Mouse (Mus musculus) hindbrain, embryonic 10.5 days (tissue): ENCODE results near the gene Bysl. TPM values are rescaled to one million over a fixed set of nuclear protein-coding genes. Genes with fewer than 3 reads are reported as not detected.

ENCODE experiments used
- polyA plus RNA-seq: library from polyadenylated mRNA; unstranded; fragments of >200 nt; fragmentation: Nextera tagmentation; extraction: Ambion mirVana; gene quantifications from 2 replicates; pipeline ENCODE4 v1.2.1, GENCODE M21; 2016

The Bysl gene
- polyA plus RNA-seq, 1 experiment from 2014 or later: 39.0 TPM

Other genes with a start within 250 kb of the Bysl start
- gene Mrps10, start 242.6 kb downstream of the Bysl start, polyA plus RNA-seq: 85.2 and 86.5 TPM in 2 replicates
- gene Guca1b, start 226.1 kb downstream of the Bysl start, polyA plus RNA-seq: 0.97 and 1.0 TPM in 2 replicates
- gene Guca1a, start 210.9 kb downstream of the Bysl start, polyA plus RNA-seq: 1.8 and 2.1 TPM in 2 replicates
- 0.24 and 0.54 TPM in 2 replicates for gene AI661453, start 174.9 kb downstream of the Bysl start, polyA plus RNA-seq
- gene 1700001C19Rik, start 174.1 kb downstream of the Bysl start, polyA plus RNA-seq: 0.67 TPM in 1 of 2 replicates, not detected in the other
- gene Taf8, start 109.2 kb downstream of the Bysl start, polyA plus RNA-seq: 32.5 and 36.0 TPM in 2 replicates
- 289 and 330 TPM in 2 replicates for gene Ccnd3, start 106.4 kb downstream of the Bysl start, polyA plus RNA-seq
- 41.2 and 45.9 TPM in 2 replicates for gene Med20, start 90 bp upstream of the Bysl start, polyA plus RNA-seq
- 1.9 and 2.1 TPM in 2 replicates for gene Gm20517, start 97 bp upstream of the Bysl start, polyA plus RNA-seq
- 6.7 and 8.4 TPM in 2 replicates for gene Usp49, start 19.2 kb upstream of the Bysl start, polyA plus RNA-seq
- gene Tomm6, start 76.9 kb upstream of the Bysl start, polyA plus RNA-seq: 369 and 408 TPM in 2 replicates
- gene Frs3, start 77.5 kb upstream of the Bysl start, polyA plus RNA-seq: 9.5 and 12.7 TPM in 2 replicates
- gene Gm21981, start 83.0 kb upstream of the Bysl start, polyA plus RNA-seq: 0.27 and 0.86 TPM in 2 replicates
- 0.34 and 0.66 TPM in 2 replicates for gene Prickle4, start 83.2 kb upstream of the Bysl start, polyA plus RNA-seq
- 0.15 TPM in 1 of 2 replicates, not detected in the other for gene Pgc, start 115.3 kb upstream of the Bysl start, polyA plus RNA-seq
- 2.2 and 3.7 TPM in 2 replicates for gene Tfeb, start 125.5 kb upstream of the Bysl start, polyA plus RNA-seq
- 19.9 and 30.6 TPM in 2 replicates for gene Mdfi, start 223.2 kb upstream of the Bysl start, polyA plus RNA-seq